Mouse (Mus musculus): ENCODE data around the gene Il4i1. TPM values are rescaled to one million over a fixed set of nuclear protein-coding genes. Genes with fewer than 3 reads are reported as not detected.

Il4i1 gene
- polyA plus RNA-seq, 1 experiment from 2014 or later = 0.69 TPM

- 94% methylated on average over 5 of the region's 5 CpGs for WGBS
- DNase-seq (ENCODE audit: low spot score) (no peak), ATAC-seq (ENCODE audit: low FRiP score, low TSS enrichment) (no peak)
- TF ChIP-seq CTCF (IDR thresholded peaks at IDR 0.05; ENCODE audit: low read depth) (no peak), EP300 (optimal IDR thresholded peaks at IDR 0.05) (no peak)
- H3K27ac ChIP-seq (replicated peaks) = no peak overlapping the region
- H3K27me3 ChIP-seq (ENCODE audit: control insufficient read depth, insufficient read depth, low read length) = no peaks in the 10 kb centered on the region
- H3K4me3 ChIP-seq (ENCODE audit: low read depth, low read length) = no peak overlapping the region
- H3K36me3 ChIP-seq (ENCODE audit: control insufficient read depth, insufficient read depth, low read length) = peaks cover 24% of the 10 kb centered on the region
- H3K9me3 ChIP-seq (ENCODE audit: control insufficient read depth, low read length) = no peaks in the 10 kb centered on the region
- no peak overlapping the region for H3K4me2 ChIP-seq (replicated peaks; ENCODE audit: low read depth)
- H3K9ac ChIP-seq (ENCODE audit: low read length) = no peak overlapping the region
- H3K4me1 ChIP-seq (replicated peaks; ENCODE audit: control insufficient read depth, insufficient read depth) = no peaks in the 10 kb centered on the region
Observed at GRCm38 (mm10) chr7:44828706-44829105, 12.5 kb downstream of the Il4i1 start.

- 36% methylated on average over 4 of the region's 4 CpGs for WGBS
- no peak for TF ChIP-seq CTCF (IDR thresholded peaks at IDR 0.05; ENCODE audit: low read depth)
- H3K4me1 ChIP-seq (replicated peaks; ENCODE audit: control insufficient read depth, insufficient read depth) = no peaks in the 10 kb centered on the region
- no peak for DNase-seq (ENCODE audit: low spot score)
- no peaks in the 10 kb centered on the region for H3K27me3 ChIP-seq (ENCODE audit: control insufficient read depth, insufficient read depth, low read length)
- H3K27ac ChIP-seq (replicated peaks) = no peak overlapping the region
- no peak overlapping the region for H3K9ac ChIP-seq (ENCODE audit: low read length)
- H3K36me3 ChIP-seq (ENCODE audit: control insufficient read depth, insufficient read depth, low read length) = peaks cover 24% of the 10 kb centered on the region
- H3K4me3 ChIP-seq (ENCODE audit: low read depth, low read length) = no peak overlapping the region
- H3K9me3 ChIP-seq (ENCODE audit: control insufficient read depth, low read length) = no peaks in the 10 kb centered on the region
- ATAC-seq (ENCODE audit: low FRiP score, low TSS enrichment) = no peak
- no peak overlapping the region for H3K4me2 ChIP-seq (replicated peaks; ENCODE audit: low read depth)
Observed at GRCm38 (mm10) chr7:44832763-44833162, 16.6 kb downstream of the Il4i1 start.

GRCm38 (mm10) chr7:44835373-44836015 lies 19.3 kb downstream of the Il4i1 start:
- no peak overlapping the region for H3K9ac ChIP-seq (ENCODE audit: low read length)
- no peak overlapping the region for H3K4me2 ChIP-seq (replicated peaks; ENCODE audit: low read depth)
- 100% methylated on average over 1 of the region's 1 CpGs for WGBS
- TF ChIP-seq EP300 (optimal IDR thresholded peaks at IDR 0.05) = no peak
- no peak for TF ChIP-seq CTCF (IDR thresholded peaks at IDR 0.05; ENCODE audit: low read depth)
- no peak overlapping the region for H3K27ac ChIP-seq (replicated peaks)
- H3K4me3 ChIP-seq (ENCODE audit: low read depth, low read length) = no peak overlapping the region
- peaks cover 7% of the 10 kb centered on the region; the same call in 1 of the 2 replicates for H3K4me1 ChIP-seq (replicated peaks; ENCODE audit: control insufficient read depth, insufficient read depth)
- no peak for ATAC-seq (ENCODE audit: low FRiP score, low TSS enrichment)
- no peaks in the 10 kb centered on the region for H3K9me3 ChIP-seq (ENCODE audit: control insufficient read depth, low read length)
- peaks cover 5% of the 10 kb centered on the region; the same call in 1 of the 2 replicates for H3K36me3 ChIP-seq (ENCODE audit: control insufficient read depth, insufficient read depth, low read length)
- H3K27me3 ChIP-seq (ENCODE audit: control insufficient read depth, insufficient read depth, low read length) = no peaks in the 10 kb centered on the region
- no peak for DNase-seq (ENCODE audit: low spot score)

GRCm38 (mm10) chr7:44836016-44836404 lies 19.8 kb downstream of the Il4i1 start:
- H3K4me1 ChIP-seq (replicated peaks; ENCODE audit: control insufficient read depth, insufficient read depth) = peaks cover 7% of the 10 kb centered on the region; the same call in 1 of the 2 replicates
- H3K9me3 ChIP-seq (ENCODE audit: control insufficient read depth, low read length) = no peaks in the 10 kb centered on the region
- no peak overlapping the region for H3K27ac ChIP-seq (replicated peaks)
- no peak for DNase-seq (ENCODE audit: low spot score)
- H3K4me3 ChIP-seq (ENCODE audit: low read depth, low read length) = no peak overlapping the region
- no peaks in the 10 kb centered on the region; the same call in 1 of the 2 replicates for H3K36me3 ChIP-seq (ENCODE audit: control insufficient read depth, insufficient read depth, low read length)
- TF ChIP-seq EP300 (optimal IDR thresholded peaks at IDR 0.05) (no peak), CTCF (IDR thresholded peaks at IDR 0.05; ENCODE audit: low read depth) (no peak)
- no peak overlapping the region for H3K4me2 ChIP-seq (replicated peaks; ENCODE audit: low read depth)
- H3K27me3 ChIP-seq (ENCODE audit: control insufficient read depth, insufficient read depth, low read length) = no peaks in the 10 kb centered on the region
- no peak for ATAC-seq (ENCODE audit: low FRiP score, low TSS enrichment)
- no peak overlapping the region for H3K9ac ChIP-seq (ENCODE audit: low read length)
- 40% methylated on average over 3 of the region's 3 CpGs for WGBS

GRCm38 (mm10) chr7:44836423-44837053 lies 20.4 kb downstream of the Il4i1 start:
- Histone ChIP-seq H3K27me3 (ENCODE audit: control insufficient read depth, insufficient read depth, low read length) (no peaks in the 10 kb centered on the region), H3K4me3 (ENCODE audit: low read depth, low read length) (no peak overlapping the region), H3K9me3 (ENCODE audit: control insufficient read depth, low read length) (no peaks in the 10 kb centered on the region), H3K4me2 (replicated peaks; ENCODE audit: low read depth) (no peak overlapping the region), H3K27ac (replicated peaks) (no peak overlapping the region), H3K9ac (ENCODE audit: low read length) (no peak overlapping the region), H3K4me1 (replicated peaks; ENCODE audit: control insufficient read depth, insufficient read depth) (peaks cover 7% of the 10 kb centered on the region; the same call in 1 of the 2 replicates), H3K36me3 (ENCODE audit: control insufficient read depth, insufficient read depth, low read length) (peaks cover under 1% of the 10 kb centered on the region; the same call in 1 of the 2 replicates)
- DNase-seq (ENCODE audit: low spot score) (no peak), ATAC-seq (ENCODE audit: low FRiP score, low TSS enrichment) (no peak)
- TF ChIP-seq EP300 (optimal IDR thresholded peaks at IDR 0.05) = no peak
- TF ChIP-seq CTCF (IDR thresholded peaks at IDR 0.05; ENCODE audit: low read depth) = no peak
- WGBS = 81% methylated on average over 9 of the region's 9 CpGs

- H3K9ac ChIP-seq (ENCODE audit: low read length) = no peak overlapping the region
- H3K4me2 ChIP-seq (replicated peaks; ENCODE audit: low read depth) = no peak overlapping the region
- H3K4me3 ChIP-seq (ENCODE audit: low read depth, low read length) = no peak overlapping the region
- peaks cover 8% of the 10 kb centered on the region for H3K36me3 ChIP-seq (ENCODE audit: control insufficient read depth, insufficient read depth, low read length)
- H3K9me3 ChIP-seq (ENCODE audit: control insufficient read depth, low read length) = no peaks in the 10 kb centered on the region
- 92% methylated on average over 6 of the region's 6 CpGs for WGBS
- H3K27ac ChIP-seq (replicated peaks) = no peak overlapping the region
- ATAC-seq (ENCODE audit: low FRiP score, low TSS enrichment) (no peak), DNase-seq (ENCODE audit: low spot score) (no peak)
- no peaks in the 10 kb centered on the region for H3K27me3 ChIP-seq (ENCODE audit: control insufficient read depth, insufficient read depth, low read length)
- peaks cover 7% of the 10 kb centered on the region; the same call in 1 of the 2 replicates for H3K4me1 ChIP-seq (replicated peaks; ENCODE audit: control insufficient read depth, insufficient read depth)
- no peak for TF ChIP-seq EP300 (optimal IDR thresholded peaks at IDR 0.05)
- no peak for TF ChIP-seq CTCF (IDR thresholded peaks at IDR 0.05; ENCODE audit: low read depth)
Observed at GRCm38 (mm10) chr7:44838073-44838472, 21.9 kb downstream of the Il4i1 start.
